Mouse (Mus musculus) G1E (cell line): ENCODE data around the gene Fhad1.

Experiments
- CTCF ChIP-seq: IDR thresholded peaks from 2 replicates; pipeline ENCODE4 v1.5.1; 2012; ENCODE audit warnings: low read depth, low read length, inconsistent platforms, mixed read lengths
- GATA1 ChIP-seq: IDR thresholded peaks from 2 replicates; pipeline ENCODE4 v1.6.1; 2012; ENCODE audit warnings: borderline replicate concordance, low read length, inconsistent platforms, mixed read lengths
- POLR2AphosphoS5 ChIP-seq: IDR thresholded peaks from 2 replicates; pipeline ENCODE4 v1.6.1; 2012; ENCODE audit warnings: low read depth, low read length, inconsistent platforms; ENCODE audit not compliant: insufficient replicate concordance
- TAL1 ChIP-seq: conservative IDR thresholded peaks from 2 replicates; pipeline ENCODE4 v1.6.1; 2012; ENCODE audit warnings: low read depth, low read length, inconsistent platforms, mixed read lengths

GRCm38 (mm10) chr4:142011236-142011635 is 3.6 kb downstream of the Fhad1 start:
- TF ChIP-seq GATA1 (no peak), CTCF (no peak), TAL1 (no peak), POLR2AphosphoS5 (no peak)
